Mouse (Mus musculus): Measurements from ENCODE around the gene Nfkbid. TPM values are rescaled to one million over a fixed set of nuclear protein-coding genes. Genes with fewer than 3 reads are reported as not detected.

Nfkbid gene
- total and polyA plus RNA-seq, 3 experiments: 144 to 197 (median 161) TPM

GRCm38 (mm10) chr7:30394871-30395270 is 26.7 kb upstream of the Nfkbid start:
- in situ Hi-C loops (cut with MboI; ENCODE audit: low pct_ligation_motif_present, low pct_unique_long_range_greater_than_20kb, low sequenced_read_pairs) (loop anchor here (5.0 kb wide), 1 partner anchor 32 kb away; no protein-coding TSS in a partner anchor), dilution Hi-C loops (cut with MboI; ENCODE audit: extremely low pct_ligation_motif_present, extremely low pct_unique_long_range_greater_than_20kb, low sequenced_read_pairs) (no loop called here)
- no peaks in the 10 kb centered on the region for H3K9me3 ChIP-seq (replicated peaks; ENCODE audit: low read length)
- DNase-seq (ENCODE audit: extremely low read depth): peak; percentile 64
- 0 out of 2 replicates have a peak overlapping the region, but pooled peaks have one; percentile 67 for H3K4me2 ChIP-seq (ENCODE audit: insufficient read depth, low read depth, poor library complexity, severe bottlenecking)
- peak overlapping the region in 1 of 3 experiments; percentile 47 for H3K4me3 ChIP-seq (replicated peaks in 1 of 3; ENCODE audit: low read depth in 2 of 3, low read length in 2 of 3, poor library complexity in 1 of 3)
- no peak overlapping the region for H3K9ac ChIP-seq (ENCODE audit: insufficient read depth, low read depth)
- peaks cover 3 to 21% of the 10 kb centered on the region in 2 experiments for H3K4me1 ChIP-seq (ENCODE audit: control insufficient read depth in 1 of 2, insufficient read depth in 2 of 2)
- H3K27ac ChIP-seq (ENCODE audit: insufficient read depth, low read depth): no peak overlapping the region
- H3K79me2 ChIP-seq (replicated peaks; ENCODE audit: control insufficient read depth, extremely low read depth, insufficient read depth, poor library complexity, severe bottlenecking): no peaks in the 10 kb centered on the region
- peaks cover 0 to 7% of the 10 kb centered on the region in 2 experiments for H3K36me3 ChIP-seq (replicated peaks in 1 of 2; ENCODE audit: control insufficient read depth in 1 of 2, insufficient read depth in 1 of 2, low read length in 1 of 2)
- TF ChIP-seq SMC3 (IDR thresholded peaks at IDR 0.05; ENCODE audit: low read depth, low read length): peak; percentile 68
- TF ChIP-seq ZC3H11A (IDR thresholded peaks at IDR 0.05; ENCODE audit: low read depth, low read length): no peak
- peak; percentile 74 for TF ChIP-seq RAD21 (IDR thresholded peaks at IDR 0.05; ENCODE audit: low read depth, low read length)
- peak; percentile 49 to 75; a peak in 3 of 4 replicates for TF ChIP-seq CTCF (conservative IDR thresholded peaks at IDR 0.05 in 1 of 2, IDR thresholded peaks at IDR 0.05 in 1 of 2; ENCODE audit: low read depth in 2 of 2, low read length in 2 of 2)
- no peaks in the 10 kb centered on the region for H3K27me3 ChIP-seq (replicated peaks)

GRCm38 (mm10) chr7:30399671-30400070 is 21.9 kb upstream of the Nfkbid start:
- Histone ChIP-seq H3K9ac (ENCODE audit: insufficient read depth, low read depth) (no peak overlapping the region), H3K9me3 (replicated peaks; ENCODE audit: low read length) (no peaks in the 10 kb centered on the region), H3K27me3 (replicated peaks) (no peaks in the 10 kb centered on the region), H3K4me2 (ENCODE audit: insufficient read depth, low read depth, poor library complexity, severe bottlenecking) (no peak overlapping the region), H3K4me3 (replicated peaks in 1 of 3; ENCODE audit: low read depth in 2 of 3, low read length in 2 of 3, poor library complexity in 1 of 3) (no peak overlapping the region), H3K36me3 (replicated peaks in 1 of 2; ENCODE audit: control insufficient read depth in 1 of 2, insufficient read depth in 1 of 2, low read length in 1 of 2) (no peaks in the 10 kb centered on the region), H3K27ac (ENCODE audit: insufficient read depth, low read depth) (no peak overlapping the region), H3K79me2 (replicated peaks; ENCODE audit: control insufficient read depth, extremely low read depth, insufficient read depth, poor library complexity, severe bottlenecking) (no peaks in the 10 kb centered on the region), H3K4me1 (ENCODE audit: control insufficient read depth in 1 of 2, insufficient read depth in 2 of 2) (peaks cover 0 to under 1% of the 10 kb centered on the region in 2 experiments; a peak in 2 of 4 replicates)
- TF ChIP-seq MYC (IDR thresholded peaks at IDR 0.05; ENCODE audit: low read depth, low read length) (no peak), MEF2A (IDR thresholded peaks at IDR 0.05; ENCODE audit: borderline replicate concordance, low read depth, low read length) (no peak), E2F4 (IDR thresholded peaks at IDR 0.05; ENCODE audit: insufficient replicate concordance, low read depth, low read length) (no peak), POLR2AphosphoS2 (IDR thresholded peaks at IDR 0.05; ENCODE audit: low read depth, low read length) (no peak), MAFK (IDR thresholded peaks at IDR 0.05; ENCODE audit: insufficient replicate concordance, low read length) (no peak), ELF1 (IDR thresholded peaks at IDR 0.05; ENCODE audit: low read depth, low read length) (no peak), TCF12 (IDR thresholded peaks at IDR 0.05; ENCODE audit: low read depth, low read length) (no peak)
- DNase-seq (ENCODE audit: extremely low read depth): no peak
- dilution Hi-C loops (cut with MboI; ENCODE audit: extremely low pct_ligation_motif_present, extremely low pct_unique_long_range_greater_than_20kb, low sequenced_read_pairs) (no loop called here), in situ Hi-C loops (cut with MboI; ENCODE audit: low pct_ligation_motif_present, low pct_unique_long_range_greater_than_20kb, low sequenced_read_pairs) (no loop called here)

DNA sequence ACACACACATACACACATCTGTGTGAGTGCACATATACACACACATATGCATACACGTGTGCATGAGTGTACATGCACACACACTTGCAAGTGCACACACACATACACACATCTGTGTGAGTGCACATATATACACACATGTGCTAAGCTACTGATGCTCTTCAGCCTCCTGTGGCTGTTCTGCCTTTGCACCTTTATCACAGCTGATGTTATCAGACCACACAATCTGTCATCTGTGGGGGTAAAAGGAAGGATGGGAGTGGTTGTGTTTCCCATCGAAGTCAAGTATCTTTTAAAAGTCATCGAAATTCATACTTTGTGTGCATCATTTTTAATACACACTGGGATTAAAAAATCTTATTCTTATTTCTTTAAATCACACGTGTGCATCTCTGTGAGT is 19.2 kb upstream of the Nfkbid start:
- no peak for DNase-seq (ENCODE audit: extremely low read depth)
- Histone ChIP-seq H3K4me3 (replicated peaks in 1 of 3; ENCODE audit: low read depth in 2 of 3, low read length in 2 of 3, poor library complexity in 1 of 3) (no peak overlapping the region), H3K36me3 (replicated peaks in 1 of 2; ENCODE audit: control insufficient read depth in 1 of 2, insufficient read depth in 1 of 2, low read length in 1 of 2) (no peaks in the 10 kb centered on the region), H3K27me3 (replicated peaks) (no peaks in the 10 kb centered on the region), H3K79me2 (replicated peaks; ENCODE audit: control insufficient read depth, extremely low read depth, insufficient read depth, poor library complexity, severe bottlenecking) (no peaks in the 10 kb centered on the region), H3K4me2 (ENCODE audit: insufficient read depth, low read depth, poor library complexity, severe bottlenecking) (no peak overlapping the region), H3K27ac (ENCODE audit: insufficient read depth, low read depth) (no peak overlapping the region), H3K4me1 (ENCODE audit: control insufficient read depth in 1 of 2, insufficient read depth in 2 of 2) (no peaks in the 10 kb centered on the region; a peak in 1 of 4 replicates), H3K9me3 (replicated peaks; ENCODE audit: low read length) (peaks cover 2% of the 10 kb centered on the region), H3K9ac (ENCODE audit: insufficient read depth, low read depth) (no peak overlapping the region)
- in situ Hi-C loops (cut with MboI; ENCODE audit: low pct_ligation_motif_present, low pct_unique_long_range_greater_than_20kb, low sequenced_read_pairs) (no loop called here), dilution Hi-C loops (cut with MboI; ENCODE audit: extremely low pct_ligation_motif_present, extremely low pct_unique_long_range_greater_than_20kb, low sequenced_read_pairs) (no loop called here)
- TF ChIP-seq GABPA (IDR thresholded peaks at IDR 0.05; ENCODE audit: insufficient replicate concordance, low read depth, low read length): no peak
- no peak for TF ChIP-seq RAD21 (IDR thresholded peaks at IDR 0.05; ENCODE audit: low read depth, low read length)
- no peak for TF ChIP-seq ZKSCAN1 (IDR thresholded peaks at IDR 0.05; ENCODE audit: borderline replicate concordance, low read depth, low read length)
- TF ChIP-seq CHD2 (IDR thresholded peaks at IDR 0.05; ENCODE audit: low read length): no peak
- no peak for TF ChIP-seq NRF1 (IDR thresholded peaks at IDR 0.05; ENCODE audit: low read depth, low read length)
- no peak for TF ChIP-seq MXI1 (IDR thresholded peaks at IDR 0.05; ENCODE audit: low read depth, low read length)
- no peak for TF ChIP-seq CTCF (conservative IDR thresholded peaks at IDR 0.05 in 1 of 2, IDR thresholded peaks at IDR 0.05 in 1 of 2; ENCODE audit: low read depth in 2 of 2, low read length in 2 of 2)
- no peak for TF ChIP-seq JUN (IDR thresholded peaks at IDR 0.05; ENCODE audit: insufficient read depth, low read depth, low read length)
- no peak for TF ChIP-seq IRF4 (IDR thresholded peaks at IDR 0.05; ENCODE audit: low read depth, low read length)
- no peak for TF ChIP-seq E2F4 (IDR thresholded peaks at IDR 0.05; ENCODE audit: insufficient replicate concordance, low read depth, low read length)
- no peak for TF ChIP-seq SIN3A (IDR thresholded peaks at IDR 0.05; ENCODE audit: low read length)
- TF ChIP-seq POLR2AphosphoS2 (IDR thresholded peaks at IDR 0.05; ENCODE audit: low read depth, low read length): no peak
- no peak for TF ChIP-seq NELFE (IDR thresholded peaks at IDR 0.05; ENCODE audit: low read depth, low read length)
- TF ChIP-seq USF1 (IDR thresholded peaks at IDR 0.05; ENCODE audit: low read depth, low read length): no peak
- no peak for TF ChIP-seq KAT2A (IDR thresholded peaks at IDR 0.05; ENCODE audit: insufficient replicate concordance, low read length)
- TF ChIP-seq MAZ (IDR thresholded peaks at IDR 0.05; ENCODE audit: low read depth, low read length): no peak
